Mouse (Mus musculus): ENCODE measurements around the gene Hist1h2ba. TPM values are rescaled to one million over a fixed set of nuclear protein-coding genes. Genes with fewer than 3 reads are reported as not detected.

The Hist1h2ba gene
- polyA plus RNA-seq (2015; fragmentation: Nextera tagmentation; extraction: Ambion mirVana), result not detected in 2 replicates

GRCm38 (mm10) chr13:23933421-23934210 lies at the start of gene Hist1h2ba:
Gene Hist1h2ba (minus strand): TSS chr13:23934156.
- ATAC-seq (replicated peaks), result no peak
- 0 out of 2 replicates have a peak, but pooled peaks cover 3% of the 10 kb centered on the region for H3K4me1 ChIP-seq
- 94% methylated on average over 39 of the region's 39 CpGs for WGBS
- no peak within 1 kb of the TSS for H3K9ac ChIP-seq (replicated peaks)
- no peak within 1 kb of the TSS for H3K4me2 ChIP-seq (replicated peaks)
- no peaks in the 10 kb centered on the region for H3K9me3 ChIP-seq
- H3K27ac ChIP-seq (replicated peaks), result no peak within 1 kb of the TSS
- no peaks in the 10 kb centered on the region for H3K27me3 ChIP-seq
- H3K36me3 ChIP-seq, result no peaks in the 10 kb centered on the region
- no peak within 1 kb of the TSS for H3K4me3 ChIP-seq

GRCm38 (mm10) chr13:23972271-23972670 lies 38.3 kb upstream of the Hist1h2ba start:
- Histone ChIP-seq H3K4me3 (no peak overlapping the region), H3K27me3 (no peaks in the 10 kb centered on the region), H3K9me3 (no peaks in the 10 kb centered on the region), H3K4me1 (0 out of 2 replicates have a peak, but pooled peaks cover 14% of the 10 kb centered on the region), H3K9ac (replicated peaks) (no peak overlapping the region), H3K4me2 (replicated peaks) (no peak overlapping the region), H3K36me3 (no peaks in the 10 kb centered on the region), H3K27ac (replicated peaks) (no peak overlapping the region)
- WGBS, result 80% methylated on average over 5 of the region's 5 CpGs
- no peak for ATAC-seq (replicated peaks)

GRCm38 (mm10) chr13:23971870-23972269 lies 37.9 kb upstream of the Hist1h2ba start:
- no peak overlapping the region for H3K27ac ChIP-seq (replicated peaks)
- H3K27me3 ChIP-seq, result no peaks in the 10 kb centered on the region
- ATAC-seq (replicated peaks), result no peak; the same call in 1 of the 2 replicates
- H3K9ac ChIP-seq (replicated peaks), result no peak overlapping the region
- no peak overlapping the region for H3K4me2 ChIP-seq (replicated peaks)
- H3K36me3 ChIP-seq, result no peaks in the 10 kb centered on the region
- WGBS, result 45% methylated on average over 2 of the region's 2 CpGs
- no peak overlapping the region for H3K4me3 ChIP-seq
- H3K4me1 ChIP-seq, result 0 out of 2 replicates have a peak, but pooled peaks cover 14% of the 10 kb centered on the region
- no peaks in the 10 kb centered on the region for H3K9me3 ChIP-seq

- no peak overlapping the region for H3K4me3 ChIP-seq
Observed at GRCm38 (mm10) chr13:23964909-23965308, 31.0 kb upstream of the Hist1h2ba start.

GRCm38 (mm10) chr13:23959776-23960175 lies 25.8 kb upstream of the Hist1h2ba start:
- Histone ChIP-seq H3K4me3 (no peak overlapping the region), H3K9me3 (no peaks in the 10 kb centered on the region), H3K36me3 (no peaks in the 10 kb centered on the region), H3K9ac (replicated peaks) (no peak overlapping the region), H3K27me3 (no peaks in the 10 kb centered on the region), H3K4me2 (replicated peaks) (no peak overlapping the region), H3K27ac (replicated peaks) (no peak overlapping the region), H3K4me1 (peaks cover 5% of the 10 kb centered on the region; the same call in 1 of the 2 replicates)
- peak; percentile 69; the same call in 1 of the 2 replicates for ATAC-seq (replicated peaks)
- WGBS, result 24% methylated on average over 2 of the region's 2 CpGs

More at GRCm38 (mm10) chr13:23964909-23965308, 31.0 kb upstream of the Hist1h2ba start:
- H3K9me3 ChIP-seq, result no peaks in the 10 kb centered on the region
- no peak for ATAC-seq (replicated peaks)
- H3K4me1 ChIP-seq, result no peaks in the 10 kb centered on the region
- WGBS, result 84% methylated on average over 2 of the region's 2 CpGs
- H3K36me3 ChIP-seq, result no peaks in the 10 kb centered on the region
- no peak overlapping the region for H3K4me2 ChIP-seq (replicated peaks)
- H3K27ac ChIP-seq (replicated peaks), result no peak overlapping the region
- no peak overlapping the region for H3K9ac ChIP-seq (replicated peaks)
- H3K27me3 ChIP-seq, result no peaks in the 10 kb centered on the region

GRCm38 (mm10) chr13:23950928-23951327 lies 17.0 kb upstream of the Hist1h2ba start:
- Histone ChIP-seq H3K27ac (replicated peaks) (no peak overlapping the region), H3K9me3 (no peaks in the 10 kb centered on the region), H3K4me3 (no peak overlapping the region), H3K27me3 (no peaks in the 10 kb centered on the region), H3K36me3 (no peaks in the 10 kb centered on the region), H3K9ac (replicated peaks) (no peak overlapping the region), H3K4me2 (replicated peaks) (no peak overlapping the region), H3K4me1 (peaks cover 8% of the 10 kb centered on the region)
- ATAC-seq (replicated peaks), result no peak
- WGBS, result 71% methylated on average over 3 of the region's 3 CpGs

- WGBS, result 32% methylated on average over 14 of the region's 14 CpGs
- H3K9me3 ChIP-seq, result no peaks in the 10 kb centered on the region
- peak; percentile 85 for ATAC-seq (replicated peaks)
- no peaks in the 10 kb centered on the region for H3K27me3 ChIP-seq
- H3K4me1 ChIP-seq, result peaks cover 8% of the 10 kb centered on the region
- H3K4me3 ChIP-seq, result no peak overlapping the region
- no peak overlapping the region for H3K4me2 ChIP-seq (replicated peaks)
- H3K9ac ChIP-seq (replicated peaks), result no peak overlapping the region
- no peaks in the 10 kb centered on the region for H3K36me3 ChIP-seq
- peak overlapping the region; percentile 62 for H3K27ac ChIP-seq (replicated peaks)
Observed at GRCm38 (mm10) chr13:23949484-23950246, 15.7 kb upstream of the Hist1h2ba start.

GRCm38 (mm10) chr13:23946254-23946653 lies 12.3 kb upstream of the Hist1h2ba start:
- H3K4me1 ChIP-seq, result peaks cover 8% of the 10 kb centered on the region
- no peak for ATAC-seq (replicated peaks)

GRCm38 (mm10) chr13:23942861-23943260 lies 8.9 kb upstream of the Hist1h2ba start:
- WGBS, result 58% methylated on average over 2 of the region's 2 CpGs
- no peak for ATAC-seq (replicated peaks)
- H3K4me2 ChIP-seq (replicated peaks), result no peak overlapping the region

More at GRCm38 (mm10) chr13:23946254-23946653, 12.3 kb upstream of the Hist1h2ba start:
- H3K27me3 ChIP-seq, result no peaks in the 10 kb centered on the region
- H3K9ac ChIP-seq (replicated peaks), result no peak overlapping the region
- H3K9me3 ChIP-seq, result no peaks in the 10 kb centered on the region
- no peaks in the 10 kb centered on the region for H3K36me3 ChIP-seq
- no peak overlapping the region for H3K4me3 ChIP-seq
- H3K4me2 ChIP-seq (replicated peaks), result no peak overlapping the region
- 29% methylated on average over 2 of the region's 2 CpGs for WGBS
- H3K27ac ChIP-seq (replicated peaks), result no peak overlapping the region

GRCm38 (mm10) chr13:23940291-23940690 lies 6.3 kb upstream of the Hist1h2ba start:
- H3K9ac ChIP-seq (replicated peaks), result no peak overlapping the region
- H3K4me2 ChIP-seq (replicated peaks), result no peak overlapping the region
- H3K4me1 ChIP-seq, result 0 out of 2 replicates have a peak, but pooled peaks cover 6% of the 10 kb centered on the region
- no peaks in the 10 kb centered on the region for H3K27me3 ChIP-seq
- H3K4me3 ChIP-seq, result no peak overlapping the region
- 48% methylated on average over 6 of the region's 6 CpGs for WGBS
- no peak overlapping the region for H3K27ac ChIP-seq (replicated peaks)
- H3K36me3 ChIP-seq, result no peaks in the 10 kb centered on the region
- no peak for ATAC-seq (replicated peaks)
- H3K9me3 ChIP-seq, result no peaks in the 10 kb centered on the region

More at GRCm38 (mm10) chr13:23942861-23943260, 8.9 kb upstream of the Hist1h2ba start:
- Histone ChIP-seq H3K9ac (replicated peaks) (no peak overlapping the region), H3K4me1 (0 out of 2 replicates have a peak, but pooled peaks cover 6% of the 10 kb centered on the region), H3K4me3 (no peak overlapping the region), H3K9me3 (no peaks in the 10 kb centered on the region), H3K36me3 (no peaks in the 10 kb centered on the region), H3K27ac (replicated peaks) (no peak overlapping the region), H3K27me3 (no peaks in the 10 kb centered on the region)

- H3K9ac ChIP-seq (replicated peaks), result no peak overlapping the region
- 0 out of 2 replicates have a peak, but pooled peaks have one; percentile 19 for ATAC-seq (replicated peaks)
- no peaks in the 10 kb centered on the region for H3K36me3 ChIP-seq
- H3K27ac ChIP-seq (replicated peaks), result no peak overlapping the region
- no peaks in the 10 kb centered on the region for H3K27me3 ChIP-seq
- no peak overlapping the region for H3K4me3 ChIP-seq
- no peaks in the 10 kb centered on the region for H3K9me3 ChIP-seq
- 0 out of 2 replicates have a peak, but pooled peaks cover 6% of the 10 kb centered on the region for H3K4me1 ChIP-seq
- H3K4me2 ChIP-seq (replicated peaks), result no peak overlapping the region
- 87% methylated on average over 1 of the region's 1 CpGs for WGBS
Observed at GRCm38 (mm10) chr13:23938699-23939098, 4.7 kb upstream of the Hist1h2ba start.

- Histone ChIP-seq H3K9ac (replicated peaks) (no peak within 1 kb of the TSS), H3K9me3 (no peaks in the 10 kb centered on the region), H3K4me2 (replicated peaks) (no peak within 1 kb of the TSS), H3K4me1 (0 out of 2 replicates have a peak, but pooled peaks cover 6% of the 10 kb centered on the region), H3K27ac (replicated peaks) (no peak within 1 kb of the TSS), H3K36me3 (no peaks in the 10 kb centered on the region), H3K27me3 (no peaks in the 10 kb centered on the region), H3K4me3 (no peak within 1 kb of the TSS)
- no peak for ATAC-seq (replicated peaks)
- WGBS, result 94% methylated on average over 10 of the region's 10 CpGs
Observed at GRCm38 (mm10) chr13:23934211-23934520, 210 bp upstream of the Hist1h2ba start, which contains the start of gene Hist1h2aa. Gene Hist1h2aa (plus strand): TSS chr13:23934462.

Data from forebrain, embryonic 15.5 days (tissue).